Mouse (Mus musculus): Measurements from ENCODE around the gene Ano4. TPM values are rescaled to one million over a fixed set of nuclear protein-coding genes. Genes with fewer than 3 reads are reported as not detected.

Ano4 gene
- total RNA-seq, 1 experiment, result 0.80 TPM

GRCm38 (mm10) chr10:89383462-89383861, 38.9 kb upstream of the Ano4 start:
- H3K27ac ChIP-seq (ENCODE audit: insufficient read depth, low read depth, low read length, poor library complexity, severe bottlenecking), result no peak overlapping the region
- no peak overlapping the region for H3K4me3 ChIP-seq (ENCODE audit: insufficient read depth in 1 of 2, low read depth in 1 of 2, low read length in 2 of 2, poor library complexity in 1 of 2, severe bottlenecking in 1 of 2)
- no peaks in the 10 kb centered on the region for H3K9me3 ChIP-seq (ENCODE audit: control insufficient read depth, insufficient read depth, low read depth, low read length)
- H3K9ac ChIP-seq (ENCODE audit: insufficient read depth, low read depth, low read length, poor library complexity, severe bottlenecking), result no peak overlapping the region
- no peaks in the 10 kb centered on the region for H3K4me1 ChIP-seq (ENCODE audit: control insufficient read depth in 2 of 2, insufficient read depth in 2 of 2, low read length in 2 of 2, poor library complexity in 1 of 2)
- TF ChIP-seq MAFK (IDR thresholded peaks at IDR 0.05; ENCODE audit: insufficient read depth, low read depth, low read length), result no peak
- no peak for TF ChIP-seq ZNF384 (IDR thresholded peaks at IDR 0.05; ENCODE audit: low read depth, low read length)
- no peak for TF ChIP-seq CHD2 (IDR thresholded peaks at IDR 0.05; ENCODE audit: low read depth, low read length)
- TF ChIP-seq ZC3H11A (IDR thresholded peaks at IDR 0.05; ENCODE audit: borderline replicate concordance, low read depth, low read length), result peak; percentile 57; the same call in 1 of the 2 replicates
- in situ Hi-C loops (cut with MboI; ENCODE audit: low sequenced_read_pairs in 2 of 2, unreplicated experiment in 2 of 2), result no loop called here
- H3K36me3 ChIP-seq (ENCODE audit: control insufficient read depth, insufficient read depth, low read length, poor library complexity, severe bottlenecking), result no peaks in the 10 kb centered on the region
- peak; percentile 80 for DNase-seq (ENCODE audit: low read depth, low spot score)

GRCm38 (mm10) chr10:89377750-89378149, 33.2 kb upstream of the Ano4 start:
- no peak for TF ChIP-seq MAFK (IDR thresholded peaks at IDR 0.05; ENCODE audit: insufficient read depth, low read depth, low read length)
- in situ Hi-C loops (cut with MboI; ENCODE audit: low sequenced_read_pairs in 2 of 2, unreplicated experiment in 2 of 2), result no loop called here
- no peak overlapping the region for H3K9ac ChIP-seq (ENCODE audit: insufficient read depth, low read depth, low read length, poor library complexity, severe bottlenecking)

GRCm38 (mm10) chr10:89370051-89370450, 25.5 kb upstream of the Ano4 start:
- DNase-seq (ENCODE audit: low read depth, low spot score), result no peak
- no peak for TF ChIP-seq ZC3H11A (IDR thresholded peaks at IDR 0.05; ENCODE audit: borderline replicate concordance, low read depth, low read length)
- no peak for TF ChIP-seq CHD2 (IDR thresholded peaks at IDR 0.05; ENCODE audit: low read depth, low read length)
- TF ChIP-seq HCFC1 (IDR thresholded peaks at IDR 0.05; ENCODE audit: borderline replicate concordance, insufficient read depth, low read length), result no peak
- TF ChIP-seq ZNF384 (IDR thresholded peaks at IDR 0.05; ENCODE audit: low read depth, low read length), result no peak
- TF ChIP-seq MAFK (IDR thresholded peaks at IDR 0.05; ENCODE audit: insufficient read depth, low read depth, low read length), result no peak

More at GRCm38 (mm10) chr10:89377750-89378149, 33.2 kb upstream of the Ano4 start:
- H3K4me1 ChIP-seq (ENCODE audit: control insufficient read depth in 2 of 2, insufficient read depth in 2 of 2, low read length in 2 of 2, poor library complexity in 1 of 2), result no peaks in the 10 kb centered on the region
- no peaks in the 10 kb centered on the region for H3K9me3 ChIP-seq (ENCODE audit: control insufficient read depth, insufficient read depth, low read depth, low read length)
- no peak overlapping the region for H3K27ac ChIP-seq (ENCODE audit: insufficient read depth, low read depth, low read length, poor library complexity, severe bottlenecking)
- H3K36me3 ChIP-seq (ENCODE audit: control insufficient read depth, insufficient read depth, low read length, poor library complexity, severe bottlenecking), result no peaks in the 10 kb centered on the region
- no peak for DNase-seq (ENCODE audit: low read depth, low spot score)
- no peak overlapping the region for H3K4me3 ChIP-seq (ENCODE audit: insufficient read depth in 1 of 2, low read depth in 1 of 2, low read length in 2 of 2, poor library complexity in 1 of 2, severe bottlenecking in 1 of 2)

GRCm38 (mm10) chr10:89358933-89359332, 14.4 kb upstream of the Ano4 start:
- TF ChIP-seq HCFC1 (IDR thresholded peaks at IDR 0.05; ENCODE audit: borderline replicate concordance, insufficient read depth, low read length) (no peak), MAFK (IDR thresholded peaks at IDR 0.05; ENCODE audit: insufficient read depth, low read depth, low read length) (no peak), ZNF384 (IDR thresholded peaks at IDR 0.05; ENCODE audit: low read depth, low read length) (no peak), CHD2 (IDR thresholded peaks at IDR 0.05; ENCODE audit: low read depth, low read length) (no peak), ZC3H11A (IDR thresholded peaks at IDR 0.05; ENCODE audit: borderline replicate concordance, low read depth, low read length) (no peak)
- Histone ChIP-seq H3K27ac (ENCODE audit: insufficient read depth, low read depth, low read length, poor library complexity, severe bottlenecking) (no peak overlapping the region), H3K4me3 (ENCODE audit: insufficient read depth in 1 of 2, low read depth in 1 of 2, low read length in 2 of 2, poor library complexity in 1 of 2, severe bottlenecking in 1 of 2) (no peak overlapping the region), H3K9me3 (ENCODE audit: control insufficient read depth, insufficient read depth, low read depth, low read length) (no peaks in the 10 kb centered on the region), H3K9ac (ENCODE audit: insufficient read depth, low read depth, low read length, poor library complexity, severe bottlenecking) (no peak overlapping the region), H3K4me1 (ENCODE audit: control insufficient read depth in 2 of 2, insufficient read depth in 2 of 2, low read length in 2 of 2, poor library complexity in 1 of 2) (no peaks in the 10 kb centered on the region), H3K36me3 (ENCODE audit: control insufficient read depth, insufficient read depth, low read length, poor library complexity, severe bottlenecking) (no peaks in the 10 kb centered on the region)
- in situ Hi-C loops (cut with MboI; ENCODE audit: low sequenced_read_pairs in 2 of 2, unreplicated experiment in 2 of 2), result no loop called here
- no peak for DNase-seq (ENCODE audit: low read depth, low spot score)

More at GRCm38 (mm10) chr10:89370051-89370450, 25.5 kb upstream of the Ano4 start:
- Histone ChIP-seq H3K36me3 (ENCODE audit: control insufficient read depth, insufficient read depth, low read length, poor library complexity, severe bottlenecking) (no peaks in the 10 kb centered on the region), H3K9ac (ENCODE audit: insufficient read depth, low read depth, low read length, poor library complexity, severe bottlenecking) (no peak overlapping the region), H3K4me1 (ENCODE audit: control insufficient read depth in 2 of 2, insufficient read depth in 2 of 2, low read length in 2 of 2, poor library complexity in 1 of 2) (no peaks in the 10 kb centered on the region), H3K27ac (ENCODE audit: insufficient read depth, low read depth, low read length, poor library complexity, severe bottlenecking) (no peak overlapping the region), H3K4me3 (ENCODE audit: insufficient read depth in 1 of 2, low read depth in 1 of 2, low read length in 2 of 2, poor library complexity in 1 of 2, severe bottlenecking in 1 of 2) (no peak overlapping the region), H3K9me3 (ENCODE audit: control insufficient read depth, insufficient read depth, low read depth, low read length) (no peaks in the 10 kb centered on the region)
- in situ Hi-C loops (cut with MboI; ENCODE audit: low sequenced_read_pairs in 2 of 2, unreplicated experiment in 2 of 2), result no loop called here

- Histone ChIP-seq H3K9ac (ENCODE audit: insufficient read depth, low read depth, low read length, poor library complexity, severe bottlenecking) (no peak overlapping the region), H3K27ac (ENCODE audit: insufficient read depth, low read depth, low read length, poor library complexity, severe bottlenecking) (no peak overlapping the region), H3K36me3 (ENCODE audit: control insufficient read depth, insufficient read depth, low read length, poor library complexity, severe bottlenecking) (no peaks in the 10 kb centered on the region), H3K9me3 (ENCODE audit: control insufficient read depth, insufficient read depth, low read depth, low read length) (no peaks in the 10 kb centered on the region), H3K4me3 (ENCODE audit: insufficient read depth in 1 of 2, low read depth in 1 of 2, low read length in 2 of 2, poor library complexity in 1 of 2, severe bottlenecking in 1 of 2) (no peak overlapping the region), H3K4me1 (ENCODE audit: control insufficient read depth in 2 of 2, insufficient read depth in 2 of 2, low read length in 2 of 2, poor library complexity in 1 of 2) (no peaks in the 10 kb centered on the region)
- TF ChIP-seq MAFK (IDR thresholded peaks at IDR 0.05; ENCODE audit: insufficient read depth, low read depth, low read length), result no peak
- no peak for TF ChIP-seq ZNF384 (IDR thresholded peaks at IDR 0.05; ENCODE audit: low read depth, low read length)
- TF ChIP-seq HCFC1 (IDR thresholded peaks at IDR 0.05; ENCODE audit: borderline replicate concordance, insufficient read depth, low read length), result no peak
- TF ChIP-seq ZC3H11A (IDR thresholded peaks at IDR 0.05; ENCODE audit: borderline replicate concordance, low read depth, low read length), result no peak
- TF ChIP-seq CHD2 (IDR thresholded peaks at IDR 0.05; ENCODE audit: low read depth, low read length), result no peak
- in situ Hi-C loops (cut with MboI; ENCODE audit: low sequenced_read_pairs in 2 of 2, unreplicated experiment in 2 of 2), result no loop called here
- no peak for DNase-seq (ENCODE audit: low read depth, low spot score)
These were observed 10.1 kb upstream of the Ano4 start for GRCm38 (mm10) chr10:89354639-89355038.
